Mouse (Mus musculus) bone marrow, adult 2 months (tissue): ENCODE data around the gene Gm40460. TPM values are rescaled to one million over a fixed set of nuclear protein-coding genes. Genes with fewer than 3 reads are reported as not detected.
A peak's percentile ranks its signal among the peaks of the same experiment; 100 is the strongest.
"Not testable (repeated sequence)": the region's sequence is repeated elsewhere in the genome, so short reads cannot be mapped to it uniquely, and the experiment has no call there.

ENCODE experiments used
- H3K27ac ChIP-seq: fragments of 200-500 bp; 2 replicates; pipeline ENCODE4 v1.5.1; 2012; ENCODE audit warnings: low read depth, mild to moderate bottlenecking, control low read depth, inconsistent platforms, low read length; ENCODE audit not compliant: control insufficient read depth, poor library complexity, insufficient read depth
- H3K4me1 ChIP-seq: fragments of 200-500 bp; 2 replicates; pipeline ENCODE4 v1.6.1; 2011; ENCODE audit warnings: low read length; ENCODE audit not compliant: control insufficient read depth, insufficient read depth
- H3K4me3 ChIP-seq: fragments of 200-500 bp; replicated peaks from 2 replicates; pipeline ENCODE3; 2011; ENCODE audit warnings: mild to moderate bottlenecking, low read depth, low read length, control low read depth; ENCODE audit not compliant: control insufficient read depth
- CTCF ChIP-seq: fragments of 200-500 bp; IDR thresholded peaks from 2 replicates; pipeline ENCODE4 v1.5.1; 2011; ENCODE audit warnings: low read length, control low read depth; ENCODE audit not compliant: control insufficient read depth, insufficient read depth
- POLR2A ChIP-seq: fragments of 200-500 bp; IDR thresholded peaks from 2 replicates; pipeline ENCODE4 v1.6.1; 2011; ENCODE audit warnings: low read depth, mild to moderate bottlenecking, control low read depth, low read length, borderline replicate concordance; ENCODE audit not compliant: control insufficient read depth
- WGBS: fragments of 180-500 bp; shearing (Covaris S2); methylation state at CpG from one replicate; pipeline ENCODE4 v1.1.7; 2018; 5-methylcytosine and 5-hydroxymethylcytosine counted together
- polyA plus RNA-seq: library from polyadenylated mRNA; stranded (reverse); fragments of >200 nt; gene quantifications from 2 replicates; pipeline ENCODE4 v1.2.4, GENCODE M21; 2011; ENCODE audit warnings: low replicate concordance; ENCODE audit not compliant: missing spikeins, insufficient read depth, insufficient read length

Gene Gm40460
- polyA plus RNA-seq, 1 experiment, result not detected

DNA sequence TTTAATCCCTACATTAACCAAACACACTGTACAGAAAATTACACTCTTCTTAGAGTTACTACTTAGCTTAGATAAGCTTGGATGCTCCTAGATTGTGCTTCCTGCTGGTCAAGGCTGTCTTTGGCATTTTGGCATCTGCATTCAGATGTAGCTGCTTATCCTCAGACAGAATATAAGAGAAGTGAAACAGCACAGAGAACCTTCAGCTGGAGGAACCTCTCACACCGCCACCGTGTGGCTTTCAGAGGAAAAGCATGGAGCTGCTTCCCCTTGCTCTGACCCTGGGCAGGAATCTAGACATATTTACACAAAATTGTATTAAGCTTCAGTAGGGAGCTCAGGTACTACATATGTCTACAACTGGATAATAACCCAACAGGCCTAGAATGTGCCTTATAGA, 14.6 kb upstream of the Gm40460 start:
- WGBS, result 0% methylated on average over 2 of the region's 2 CpGs
- Histone ChIP-seq H3K27ac (no peak overlapping the region), H3K4me3 (no peak overlapping the region), H3K4me1 (no peaks in the 10 kb centered on the region)
- TF ChIP-seq POLR2A (no peak), CTCF (peak; percentile 64)

DNA sequence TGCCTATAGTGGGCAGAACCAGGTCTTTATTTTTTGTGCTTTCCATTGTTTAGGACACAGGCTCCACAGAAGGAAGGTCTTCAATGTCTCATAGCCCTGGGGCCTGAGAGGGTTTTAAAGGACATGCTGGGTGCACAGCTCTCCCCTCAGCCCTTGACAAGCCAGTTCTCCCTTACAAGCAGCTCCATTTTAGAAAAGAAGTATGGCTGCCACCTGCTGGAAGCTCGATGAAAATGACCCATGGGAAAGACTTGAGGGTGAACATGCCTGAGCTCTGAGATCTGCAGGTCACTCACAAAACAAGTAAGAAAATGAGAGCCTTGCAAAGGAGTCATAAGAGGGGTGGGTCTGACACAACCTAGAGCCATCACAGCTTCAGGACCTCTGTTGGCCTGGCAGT, 8.9 kb upstream of the Gm40460 start:
- WGBS, result 3% methylated on average over 1 of the region's 1 CpGs
- Histone ChIP-seq H3K4me1 (no peaks in the 10 kb centered on the region), H3K27ac (no peak overlapping the region), H3K4me3 (no peak overlapping the region)
- TF ChIP-seq POLR2A (no peak), CTCF (no peak)

DNA sequence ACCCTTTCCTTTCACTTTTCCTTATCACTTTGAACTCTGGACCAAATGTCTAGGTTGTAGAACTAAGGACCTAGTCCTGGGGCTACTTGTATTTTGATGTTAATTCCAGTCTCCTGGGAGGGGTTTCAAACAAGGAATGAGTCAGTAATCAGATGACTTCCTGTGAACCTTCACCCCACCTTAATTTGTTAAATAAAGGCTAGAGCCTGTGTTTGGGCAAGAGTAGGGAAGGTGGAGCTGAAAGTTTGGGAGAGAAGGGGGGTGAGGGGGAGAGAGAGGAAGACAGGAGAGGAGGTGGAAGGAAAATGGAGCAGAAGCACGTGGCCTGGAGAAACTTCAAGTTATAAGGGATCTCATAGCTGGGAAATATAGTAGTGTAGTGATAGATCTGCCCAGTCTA, 9.3 kb downstream of the Gm40460 start:
- TF ChIP-seq CTCF (no peak), POLR2A (no peak)
- 47% methylated on average over 1 of the region's 1 CpGs for WGBS
- Histone ChIP-seq H3K27ac (no peak overlapping the region), H3K4me1 (no peaks in the 10 kb centered on the region), H3K4me3 (no peak overlapping the region)

DNA sequence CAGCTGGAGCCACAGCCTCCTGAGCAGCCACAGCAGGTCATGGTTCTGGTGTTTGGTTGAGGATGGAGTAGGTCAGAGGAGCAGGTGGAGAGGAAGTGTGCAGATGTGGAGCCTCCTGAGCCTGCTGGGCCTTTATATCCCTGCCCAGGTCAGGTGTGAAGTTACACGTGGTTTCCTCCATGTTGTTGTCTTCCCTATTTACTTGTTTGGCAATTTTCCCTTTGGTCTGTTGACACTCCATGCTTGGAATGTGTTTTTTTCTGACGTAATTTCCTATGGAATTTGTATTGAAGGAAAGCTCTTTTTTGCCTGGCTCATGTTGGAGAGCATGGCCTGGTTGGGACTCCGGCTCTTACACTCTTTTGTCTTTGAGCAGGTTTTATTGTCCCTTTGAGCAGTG, 11.0 kb downstream of the Gm40460 start, which contains the start of gene Krtap5-5:
Gene Krtap5-5, minus strand, starts transcription at position 101 of the 400 bp plus-strand sequence.
- H3K27ac ChIP-seq, H3K4me3 ChIP-seq, H3K4me1 ChIP-seq: not testable (repeated sequence)
- WGBS, result 56% methylated on average over 3 of the region's 3 CpGs

DNA sequence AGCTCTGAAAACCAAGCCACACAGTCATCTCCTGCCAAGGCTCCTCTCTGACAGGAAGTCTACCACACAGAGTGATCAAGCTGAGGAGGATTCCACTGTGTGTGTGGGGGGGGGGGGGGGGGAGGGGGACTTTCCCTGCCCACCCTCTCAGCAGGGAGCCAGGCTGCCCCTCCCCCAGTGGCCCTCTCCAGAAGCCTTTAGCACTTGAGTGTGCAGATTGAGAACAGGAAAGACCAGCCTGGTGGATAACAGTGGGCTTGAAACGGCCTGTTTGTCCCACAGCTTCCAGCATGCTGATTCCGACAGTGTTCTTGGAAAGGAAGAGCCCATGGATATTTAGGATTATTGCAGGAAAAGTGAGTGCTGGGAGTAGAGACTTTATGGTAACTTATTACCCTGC, 16.4 kb downstream of the Gm40460 start:
- H3K4me3 ChIP-seq, result no peak overlapping the region
- no peak overlapping the region for H3K27ac ChIP-seq
- 47% methylated on average over 2 of the region's 2 CpGs for WGBS
- no peak for TF ChIP-seq CTCF
- TF ChIP-seq POLR2A, result no peak
- H3K4me1 ChIP-seq, result no peaks in the 10 kb centered on the region

DNA sequence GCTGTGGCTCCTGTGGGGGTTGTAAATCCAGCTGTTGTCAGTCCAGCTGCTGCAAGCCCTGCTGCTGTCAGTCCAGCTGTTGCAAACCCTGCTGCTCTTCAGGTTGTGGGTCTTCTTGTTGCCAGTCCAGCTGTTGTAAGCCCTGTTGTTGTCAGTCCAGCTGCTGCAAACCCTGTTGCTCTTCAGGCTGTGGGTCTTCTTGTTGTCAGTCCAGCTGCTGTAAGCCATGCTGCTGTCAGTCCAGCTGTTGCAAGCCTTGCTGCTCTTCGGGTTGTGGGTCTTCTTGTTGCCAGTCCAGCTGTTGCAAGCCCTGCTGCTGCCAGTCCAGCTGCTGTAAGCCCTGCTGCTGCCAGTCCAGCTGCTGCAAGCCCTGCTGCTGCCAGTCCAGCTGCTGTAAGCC, 28.7 kb downstream of the Gm40460 start:
- H3K4me3 ChIP-seq, H3K4me1 ChIP-seq, H3K27ac ChIP-seq: not testable (repeated sequence)
- 40% methylated on average over 1 of the region's 1 CpGs for WGBS

DNA sequence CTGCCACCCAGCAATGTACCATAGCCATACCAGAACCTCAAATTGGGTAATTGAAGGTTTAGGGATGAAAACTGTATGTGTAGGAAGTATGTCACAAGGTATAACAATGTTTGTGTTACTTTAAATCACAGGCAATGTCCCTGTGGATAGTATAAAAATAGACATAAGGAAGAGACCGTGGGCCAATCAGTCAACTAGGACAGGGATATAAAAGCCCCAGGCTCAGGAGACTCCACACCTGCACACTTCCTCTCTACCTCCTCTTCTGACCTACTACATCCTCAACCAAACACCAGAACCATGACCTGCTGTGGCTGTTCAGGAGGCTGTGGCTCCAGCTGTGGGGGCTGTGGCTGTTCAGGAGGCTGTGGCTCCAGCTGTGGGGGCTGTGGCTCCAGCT, 29.3 kb downstream of the Gm40460 start, which contains the start of gene Gm7579:
Gene Gm7579, plus strand, starts transcription at position 301 of the 400 bp plus-strand sequence.
- Histone ChIP-seq H3K4me1 (no peaks in the 10 kb centered on the region), H3K27ac (no peak within 1 kb of the TSS), H3K4me3 (no peak within 1 kb of the TSS)
- 53% methylated on average over 1 of the region's 1 CpGs for WGBS
- TF ChIP-seq POLR2A, result no peak
- no peak for TF ChIP-seq CTCF

DNA sequence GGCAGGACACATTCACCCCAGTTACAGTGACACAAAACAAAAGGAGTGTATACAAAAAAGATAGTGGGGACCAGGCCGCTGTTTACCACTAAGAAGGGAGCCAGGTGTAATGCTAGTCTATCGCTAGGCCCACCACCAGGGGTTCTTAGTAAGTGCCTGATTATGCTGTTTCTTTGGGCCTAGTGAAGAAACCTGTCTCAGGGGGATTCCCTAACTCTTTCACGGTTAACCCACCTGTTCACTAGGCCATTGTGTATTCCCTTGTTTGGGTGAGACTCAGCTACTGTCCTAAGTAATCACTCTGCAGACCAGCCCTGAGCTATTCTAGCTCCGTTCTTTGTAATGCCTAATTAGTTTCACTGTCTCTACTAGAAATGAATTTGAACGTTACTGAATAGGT, 34.0 kb downstream of the Gm40460 start:
- WGBS, result 79% methylated on average over 5 of the region's 5 CpGs
- H3K4me1 ChIP-seq, H3K4me3 ChIP-seq, H3K27ac ChIP-seq: not testable (repeated sequence)

DNA sequence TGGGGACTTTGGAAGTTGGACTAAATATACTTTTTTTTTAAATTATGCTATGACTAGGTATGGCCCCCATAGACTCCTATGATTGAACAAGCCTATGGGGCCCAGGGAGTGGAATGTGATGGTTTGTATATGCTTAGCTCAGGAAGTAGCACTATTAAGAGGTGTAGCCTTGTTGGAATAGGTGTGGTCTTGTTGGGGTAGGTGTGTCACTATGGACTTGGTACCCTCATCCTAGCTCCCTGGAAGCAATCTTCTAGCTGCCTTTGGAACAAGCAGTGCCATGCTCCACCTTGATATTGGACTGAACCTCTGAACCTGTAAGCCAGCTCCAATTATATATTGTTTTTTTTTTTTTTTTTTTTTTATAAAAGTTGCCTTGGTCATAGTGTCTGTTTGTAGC, 35.4 kb downstream of the Gm40460 start:
- H3K27ac ChIP-seq, result no peak overlapping the region
- H3K4me1 ChIP-seq, result no peaks in the 10 kb centered on the region
- TF ChIP-seq CTCF (no peak), POLR2A (no peak)
- no peak overlapping the region for H3K4me3 ChIP-seq

DNA sequence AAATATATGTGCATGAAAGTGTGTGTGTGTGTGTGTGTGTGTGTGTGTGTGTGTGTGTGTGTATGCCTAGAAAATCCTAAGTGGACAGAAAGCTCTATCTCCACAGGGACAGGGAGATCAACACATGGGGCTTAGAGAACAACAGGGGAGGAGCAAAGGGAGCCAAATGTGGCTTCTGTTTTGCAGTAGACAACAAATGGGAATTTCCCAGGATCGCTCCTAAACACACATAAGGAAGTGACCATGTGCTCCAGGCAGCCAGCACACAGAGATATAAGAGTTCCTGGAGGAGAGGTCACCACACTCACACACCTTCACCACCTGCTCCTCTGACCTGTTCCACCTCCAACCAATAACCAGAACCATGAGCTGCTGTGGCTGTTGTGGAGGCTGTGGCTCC, 39.8 kb downstream of the Gm40460 start, which contains the start of gene Krtap5-3:
Gene Krtap5-3, plus strand, starts transcription at position 301 of the 400 bp plus-strand sequence.
- H3K27ac ChIP-seq, result no peak within 1 kb of the TSS
- 58% methylated on average over 1 of the region's 1 CpGs for WGBS

More for the DNA sequence above, 39.8 kb downstream of the Gm40460 start, which contains the start of gene Krtap5-3:
- H3K4me3 ChIP-seq, result no peak within 1 kb of the TSS
- TF ChIP-seq POLR2A (no peak), CTCF (no peak)
- no peaks in the 10 kb centered on the region for H3K4me1 ChIP-seq
